Mouse (Mus musculus): ENCODE data around the gene Eml1.

DNA sequence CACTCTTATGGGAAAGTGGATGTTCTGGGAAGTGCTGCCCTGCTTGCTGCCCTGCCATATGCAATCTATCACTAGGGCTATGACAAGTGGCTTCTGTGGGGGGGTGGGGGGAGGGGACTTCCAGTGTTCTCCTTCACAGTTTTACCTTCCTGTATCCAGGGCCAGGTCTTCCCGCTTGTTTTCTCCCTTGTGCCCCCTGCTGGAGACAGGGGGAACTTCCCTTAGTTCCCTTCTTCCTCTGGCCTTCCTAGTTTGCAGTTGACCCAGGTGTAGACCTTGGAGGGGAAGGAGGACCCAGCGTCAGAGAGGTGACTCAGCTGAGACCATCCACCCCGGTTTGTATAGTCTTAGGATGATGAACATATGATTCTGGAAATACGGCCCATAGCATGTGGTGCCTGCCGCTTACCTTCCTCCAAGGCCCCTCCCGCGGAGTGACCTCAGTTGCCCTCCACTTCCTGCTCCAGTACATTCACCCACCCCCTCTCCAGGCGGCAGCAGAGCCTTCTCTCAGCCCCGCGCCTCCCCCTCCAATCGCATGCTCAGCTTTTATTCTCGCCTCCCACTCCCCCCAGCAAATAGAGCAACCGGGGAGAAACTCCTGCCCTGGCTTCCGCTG lies 32.1 kb upstream of the Eml1 start:
- peak; percentile 38; the same call in 1 of the 2 replicates for TF ChIP-seq CTCF (IDR thresholded peaks at IDR 0.05; ENCODE audit: borderline replicate concordance, insufficient read depth, low read length)
- no peak for TF ChIP-seq POLR2A (IDR thresholded peaks at IDR 0.05; ENCODE audit: low read depth, low read length)

Data from embryonic fibroblast, embryonic 13.5 days (primary cell).